Mouse (Mus musculus) liver, postnatal 0 days (tissue): ENCODE measurements at regions not wholly inside any gene's neighbourhood (a gene's known extent, or its start where the extent isn't known, plus 50 kb on each side); places are given as distances from the start of the nearest gene placed in this dataset.

Experiments used
- CTCF ChIP-seq: sonication (generic); IDR thresholded peaks from 2 replicates; pipeline ENCODE4 v1.5.1; 2016; ENCODE audit warnings: antibody characterized with exemption, low read depth
- EP300 ChIP-seq: IDR thresholded peaks from 2 replicates; pipeline ENCODE4 v1.6.1; 2016; ENCODE audit warnings: antibody characterized with exemption, low read depth, mild to moderate bottlenecking

DNA sequence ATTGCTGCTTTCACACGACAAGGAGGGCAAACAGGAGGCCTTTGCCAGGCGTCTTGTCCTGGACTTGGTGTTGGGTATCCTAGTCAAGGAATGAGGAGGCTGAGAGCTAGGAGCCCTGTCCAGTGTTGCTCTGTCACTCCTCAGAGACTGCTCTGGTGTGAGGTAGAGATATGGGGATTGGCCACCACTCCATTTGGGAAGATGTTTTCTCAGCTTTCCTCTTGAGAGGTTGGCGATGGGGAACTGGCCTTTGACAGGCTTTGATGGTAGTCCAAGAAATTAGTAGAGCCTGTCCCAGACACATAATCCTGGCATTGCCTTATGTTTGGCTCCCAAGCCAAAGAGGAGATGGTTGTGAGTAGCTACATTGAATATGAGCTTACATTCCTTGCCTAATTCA, 265.4 kb downstream of the Ttc32 start:
- TF ChIP-seq CTCF (no peak), EP300 (no peak)
